Mouse (Mus musculus) layer of hippocampus, postnatal 14 days (tissue): ENCODE results near the gene Tnpo1. TPM values are rescaled to one million over a fixed set of nuclear protein-coding genes. Genes with fewer than 3 reads are reported as not detected.

Experiments
- total RNA-seq, 2 experiments: library from RNA; stranded (reverse); gene quantifications; 2 replicates each; pipeline ENCODE4 v1.2.3; 2021

Tnpo1 gene
- total RNA-seq, 2 experiments from 2014 or later, result 62.3 to 75.3 TPM

Other genes with a start within 250 kb of the Tnpo1 start
- under 1 TPM in 1 of 2 experiments, not detected in 1; 0.58 TPM for gene Tmem171, start 231.6 kb downstream of the Tnpo1 start, total RNA-seq
- gene Fcho2, start 110.9 kb downstream of the Tnpo1 start, total RNA-seq, result 10 to 100 TPM; 36.1 to 36.8 TPM
- not detected for gene 1700024P04Rik, start 58.2 kb upstream of the Tnpo1 start, total RNA-seq